Comparison of ENCODE assay signal across 21 mouse cellular contexts in the genomic region with DNA sequence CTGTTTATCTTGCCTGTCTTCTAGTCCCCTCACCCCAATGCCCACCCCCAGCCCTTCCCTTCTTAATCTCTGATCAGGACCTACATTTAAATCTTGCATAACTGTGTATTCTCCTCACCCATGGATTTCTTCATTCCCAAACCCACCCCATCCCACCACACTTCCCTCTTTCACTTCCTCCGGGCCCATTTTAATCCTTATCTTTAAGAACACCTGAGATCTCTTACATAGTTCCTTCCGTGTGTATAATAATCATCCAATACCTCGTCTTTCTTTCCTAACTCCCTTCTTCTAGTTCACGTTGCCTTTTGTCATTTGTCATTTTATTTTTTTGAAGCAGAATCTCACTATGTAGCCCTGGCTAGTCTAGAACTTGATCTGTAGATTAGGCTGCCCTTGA.
A peak's percentile ranks its signal among the peaks of the same experiment; 100 is the strongest.
DNase-seq lines count a peak whose midpoint lies in the region; ATAC-seq lines count a peak whose summit lies in the region.
"Had no signal": no experiment of that assay in that cellular context is flagged by ENCODE, and none has a peak within 500 bp of the region (broad histone marks: within the 10 kb centered on the region; RNA-seq: fewer than 3 reads in every experiment).

No protein-coding gene starts in this region.

- peak; percentile 89 for ATAC-seq in common myeloid progenitor, adult 5-6 weeks (replicated peaks; ENCODE audit: low read depth, poor library complexity, severe bottlenecking)
- peak; percentile 66 for ATAC-seq in megakaryocyte, adult 5-6 weeks (ENCODE audit: poor library complexity, severe bottlenecking)
- ATAC-seq: forebrain, embryonic 13.5 days; forebrain, embryonic 16.5 days; hindbrain, embryonic 16.5 days; intestine, embryonic 15.5 days; Patski had no signal

- peak; percentile 35 for DNase-seq in heart, adult 11 months
- DNase-seq in heart, adult 8-10 months (ENCODE audit: low spot score): no peak
- DNase-seq in ovary, postnatal 14 days (ENCODE audit: low spot score): no peak
- DNase-seq in testis, postnatal 14 days (ENCODE audit: low spot score): no peak
- DNase-seq in kidney, adult 11 months: no peak
- DNase-seq: adrenal gland, postnatal 10 days; adrenal gland, postnatal 36 days; B cell, adult 2 months; cerebellum, adult 2 months; cerebellum, adult 9-11 months; cerebellum, postnatal 25 days; gastrocnemius, postnatal 10 days; gastrocnemius, postnatal 36 days; heart, adult 18-20 months had no signal
